Mouse (Mus musculus) monocyte, adult 59 days (primary cell): ENCODE measurements around the gene Vmn2r46. TPM values are rescaled to one million over a fixed set of nuclear protein-coding genes. Genes with fewer than 3 reads are reported as not detected.

Experiments
- total RNA-seq, 2 experiments: library from RNA; stranded (reverse); gene quantifications; one replicate each; pipeline ENCODE4 v1.2.4; 2023

Gene Vmn2r46
- total RNA-seq = not detected

DNA sequence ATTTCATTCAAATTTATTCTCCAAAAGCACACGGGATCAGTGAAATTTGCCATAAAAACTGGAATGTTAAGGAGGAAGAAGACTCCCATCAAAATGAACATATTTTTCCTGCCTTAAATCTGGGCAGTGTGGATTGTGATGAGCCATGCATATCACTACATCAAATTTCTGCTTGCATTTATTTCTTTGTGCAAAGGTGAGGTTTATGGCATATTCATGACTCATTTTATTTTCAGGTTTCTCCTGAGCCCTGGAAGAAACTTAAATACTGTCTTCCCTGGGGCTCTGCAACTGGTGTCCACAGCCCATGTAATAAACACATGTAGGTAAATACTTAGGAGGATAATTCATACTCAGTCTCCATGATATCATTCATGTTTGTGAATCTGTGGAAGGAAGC, at the start of gene Vmn2r46:
TSS of gene Vmn2r46 (minus strand) at position 101 of the 400 bp plus-strand sequence.

Other genes with a start within 250 kb of the Vmn2r46 start
- gene Vmn2r47, start 70.8 kb upstream of the Vmn2r46 start, total RNA-seq = not detected
- not detected for gene Vmn2r48, start 183.0 kb upstream of the Vmn2r46 start, total RNA-seq
- gene Vmn2r49, start 221.7 kb upstream of the Vmn2r46 start, total RNA-seq = not detected